Mouse (Mus musculus): ENCODE measurements around the gene Cabin1. TPM values are rescaled to one million over a fixed set of nuclear protein-coding genes. Genes with fewer than 3 reads are reported as not detected.

Gene Cabin1
- total RNA-seq, 2 experiments from 2014 or later: 66.9 to 81.2 TPM

- DNase-seq (ENCODE audit: low spot score in 2 of 2): no peak
Observed at GRCm38 (mm10) chr10:75675594-75675993, 88.5 kb downstream of the Cabin1 start.

DNA sequence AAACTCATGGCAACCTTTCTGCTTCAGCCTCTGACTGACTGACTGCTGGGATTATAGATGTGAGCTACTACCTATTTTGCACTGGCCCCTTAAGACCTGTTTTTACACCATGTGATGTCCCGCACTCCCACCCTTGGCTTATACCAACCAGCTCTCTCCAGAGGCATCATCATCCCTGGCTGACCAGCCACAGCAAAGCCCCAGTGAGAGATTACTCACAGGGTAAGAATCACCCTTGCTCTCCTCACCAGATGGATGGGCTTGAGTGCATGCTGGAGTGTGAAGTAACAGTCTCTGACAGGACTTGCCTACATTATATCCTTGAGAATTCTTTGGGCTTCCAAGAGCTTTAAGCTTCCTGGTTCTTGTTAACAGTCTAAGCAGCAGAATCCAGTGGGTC is 94.2 kb downstream of the Cabin1 start:
- DNase-seq (ENCODE audit: low spot score in 2 of 2): no peak

- DNase-seq (ENCODE audit: low spot score in 2 of 2): peak; percentile 42 to 43
Observed at GRCm38 (mm10) chr10:75667911-75668270, 96.2 kb downstream of the Cabin1 start.

GRCm38 (mm10) chr10:75667115-75667910 is 96.8 kb downstream of the Cabin1 start:
- peak; percentile 74 to 82 for DNase-seq (ENCODE audit: low spot score in 2 of 2)

DNA sequence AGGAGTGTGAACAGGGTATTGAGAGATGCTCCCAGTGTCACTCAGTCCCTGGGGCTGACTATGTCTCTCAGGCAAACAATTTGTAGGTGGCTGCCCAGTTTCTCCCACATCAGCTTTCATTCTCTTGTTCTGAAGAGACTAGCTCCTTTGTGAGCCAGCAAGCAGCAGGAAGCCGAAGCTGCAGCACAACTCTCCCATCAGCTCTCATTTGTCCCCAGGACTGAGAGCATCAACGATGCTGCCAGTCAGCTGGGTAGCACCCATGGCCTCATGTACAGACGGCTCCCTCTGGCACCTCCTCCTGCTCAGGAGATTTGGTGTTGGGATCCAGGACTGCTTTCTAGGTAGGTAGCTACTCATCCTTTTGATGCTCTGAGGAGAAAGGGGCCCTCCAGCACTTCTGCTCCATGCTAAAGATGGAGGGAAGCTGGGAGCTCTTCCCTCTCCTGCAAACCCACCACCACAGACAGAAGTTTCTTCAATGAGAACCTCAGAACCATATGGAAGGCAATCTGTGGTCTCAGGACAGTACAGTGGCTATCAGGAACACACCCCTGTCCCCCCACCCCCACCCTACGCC is 97.6 kb downstream of the Cabin1 start:
- DNase-seq (ENCODE audit: low spot score in 2 of 2): peak; percentile 39 to 41

- no peak for DNase-seq (ENCODE audit: low spot score in 2 of 2)
Observed at GRCm38 (mm10) chr10:75664673-75665270, 99.4 kb downstream of the Cabin1 start.

DNA sequence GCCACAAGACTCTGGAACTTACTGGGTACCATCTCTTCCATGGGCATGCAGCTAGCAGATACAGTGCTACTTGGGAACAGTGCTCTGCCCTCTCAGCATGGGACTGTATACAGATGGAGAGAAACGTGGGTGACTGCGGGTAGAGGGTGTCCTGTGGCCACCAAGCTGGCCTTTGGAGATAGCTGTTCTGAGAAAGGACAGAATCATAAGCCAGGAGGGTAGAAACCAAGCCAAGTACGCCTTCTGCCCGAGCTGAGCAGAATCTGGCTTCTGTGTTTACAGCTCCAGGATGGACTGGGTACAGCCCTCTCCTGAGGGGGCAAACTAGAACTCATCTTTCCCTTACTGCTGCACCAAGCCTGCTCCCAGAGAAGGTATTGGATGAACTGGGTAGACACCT is 101.6 kb downstream of the Cabin1 start:
- no peak for DNase-seq (ENCODE audit: low spot score in 2 of 2)

- no peak for DNase-seq (ENCODE audit: low spot score in 2 of 2)
Observed at GRCm38 (mm10) chr10:75661876-75662275, 102.3 kb downstream of the Cabin1 start.

GRCm38 (mm10) chr10:75661381-75661780 is 102.8 kb downstream of the Cabin1 start:
- DNase-seq (ENCODE audit: low spot score in 2 of 2): no peak

- no peak for DNase-seq (ENCODE audit: low spot score in 2 of 2)
Observed at GRCm38 (mm10) chr10:75657772-75658171, 106.4 kb downstream of the Cabin1 start.

DNA sequence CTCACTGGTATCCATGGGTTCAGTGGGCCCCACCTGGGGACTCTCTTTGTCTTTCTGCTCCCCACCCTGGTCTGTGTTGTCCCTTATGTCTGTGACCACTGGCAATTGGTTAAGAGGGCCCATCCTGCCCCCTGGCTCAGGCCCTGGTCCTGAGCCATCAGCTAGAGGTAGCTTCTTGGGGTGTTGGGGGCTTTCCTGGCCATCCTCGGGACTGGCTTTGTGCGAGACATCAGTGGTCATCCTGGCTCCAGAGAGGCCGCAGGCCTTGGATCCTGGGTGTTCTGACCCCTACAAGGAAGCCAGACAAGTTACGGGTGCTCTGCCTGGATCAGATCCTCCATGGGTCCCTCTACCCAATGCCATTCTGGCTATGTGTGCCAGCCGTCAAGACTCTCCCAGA is 107.0 kb downstream of the Cabin1 start:
- no peak for DNase-seq (ENCODE audit: low spot score in 2 of 2)

- no peak for DNase-seq (ENCODE audit: low spot score in 2 of 2)
Observed at GRCm38 (mm10) chr10:75654053-75654452, 110.1 kb downstream of the Cabin1 start.

DNA sequence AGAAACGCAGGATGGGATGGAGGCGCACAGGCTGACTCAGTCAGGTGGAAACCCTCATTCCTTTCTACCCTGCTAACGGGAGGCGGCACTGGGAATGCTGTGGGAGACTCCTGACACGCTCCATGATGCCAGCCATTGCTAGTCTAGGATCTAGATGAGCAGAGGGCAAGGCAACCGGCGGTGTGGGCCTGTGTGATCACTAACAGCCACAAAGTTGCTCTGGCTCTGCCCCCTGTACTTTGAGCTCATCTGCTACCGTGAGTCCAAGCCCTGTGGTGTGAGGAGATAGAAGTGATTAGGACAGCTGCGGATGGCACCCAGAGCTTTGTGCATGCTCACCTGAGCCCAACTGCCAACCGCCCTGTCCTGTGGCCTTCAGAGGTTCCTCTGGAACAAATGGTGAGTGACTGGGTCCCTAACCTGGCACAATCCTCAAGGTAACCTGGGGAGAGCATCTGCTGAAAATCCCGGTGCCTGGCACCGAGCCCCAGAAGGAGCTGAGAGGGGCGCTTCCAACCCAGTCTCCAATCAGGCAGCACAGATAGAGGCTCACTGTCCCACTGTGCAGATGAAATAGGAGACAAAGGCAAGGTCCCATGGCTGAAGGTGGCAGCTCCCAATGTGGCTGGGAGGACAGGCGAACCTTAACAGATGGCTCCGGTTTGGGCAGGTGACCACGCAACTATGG is 112.6 kb downstream of the Cabin1 start:
- DNase-seq (ENCODE audit: low spot score in 2 of 2): no peak

DNA sequence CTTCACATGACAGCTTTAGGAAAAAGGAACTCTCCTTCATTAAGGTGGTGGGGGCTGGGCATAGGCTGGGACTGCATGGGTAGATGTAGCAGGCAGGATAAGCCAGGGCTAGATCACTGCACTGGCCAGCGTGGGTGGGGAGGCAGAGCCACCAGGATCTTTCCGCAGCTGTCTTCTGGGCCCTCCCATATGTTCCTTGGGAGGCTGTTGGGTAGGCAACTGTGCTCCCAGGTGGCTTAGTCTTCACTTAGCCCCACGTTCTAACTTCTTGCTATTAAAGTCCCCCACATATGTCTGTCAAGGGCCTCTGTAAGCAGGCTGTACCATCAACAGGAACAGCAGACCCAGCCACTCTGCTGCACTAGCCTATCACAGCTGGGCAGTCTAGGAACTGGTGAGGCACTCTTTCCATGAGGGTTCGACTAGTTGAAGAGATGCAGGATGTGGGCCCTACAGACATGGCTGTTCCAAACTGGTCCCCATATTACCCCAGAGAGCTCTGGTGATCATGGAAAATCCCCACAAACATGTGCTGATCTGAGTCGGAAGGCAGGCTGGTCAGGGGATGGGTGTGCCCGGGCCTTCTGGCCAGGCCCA is 113.7 kb downstream of the Cabin1 start:
- DNase-seq (ENCODE audit: low spot score in 2 of 2): no peak

GRCm38 (mm10) chr10:75649406-75649995 is 114.6 kb downstream of the Cabin1 start:
- no peak for DNase-seq (ENCODE audit: low spot score in 2 of 2)

- no peak for DNase-seq (ENCODE audit: low spot score in 2 of 2)
Observed at GRCm38 (mm10) chr10:75649001-75649400, 115.1 kb downstream of the Cabin1 start.

- no peak for DNase-seq (ENCODE audit: low spot score in 2 of 2)
Observed at GRCm38 (mm10) chr10:75648091-75648490, 116.0 kb downstream of the Cabin1 start.

- peak; percentile 43 to 52 for DNase-seq (ENCODE audit: low spot score in 2 of 2)
Observed at GRCm38 (mm10) chr10:75647362-75647761, 116.8 kb downstream of the Cabin1 start.

GRCm38 (mm10) chr10:75646406-75646805 is 117.7 kb downstream of the Cabin1 start:
- DNase-seq (ENCODE audit: low spot score in 2 of 2): no peak

GRCm38 (mm10) chr10:75645616-75646015 is 118.5 kb downstream of the Cabin1 start:
- no peak for DNase-seq (ENCODE audit: low spot score in 2 of 2)

DNA sequence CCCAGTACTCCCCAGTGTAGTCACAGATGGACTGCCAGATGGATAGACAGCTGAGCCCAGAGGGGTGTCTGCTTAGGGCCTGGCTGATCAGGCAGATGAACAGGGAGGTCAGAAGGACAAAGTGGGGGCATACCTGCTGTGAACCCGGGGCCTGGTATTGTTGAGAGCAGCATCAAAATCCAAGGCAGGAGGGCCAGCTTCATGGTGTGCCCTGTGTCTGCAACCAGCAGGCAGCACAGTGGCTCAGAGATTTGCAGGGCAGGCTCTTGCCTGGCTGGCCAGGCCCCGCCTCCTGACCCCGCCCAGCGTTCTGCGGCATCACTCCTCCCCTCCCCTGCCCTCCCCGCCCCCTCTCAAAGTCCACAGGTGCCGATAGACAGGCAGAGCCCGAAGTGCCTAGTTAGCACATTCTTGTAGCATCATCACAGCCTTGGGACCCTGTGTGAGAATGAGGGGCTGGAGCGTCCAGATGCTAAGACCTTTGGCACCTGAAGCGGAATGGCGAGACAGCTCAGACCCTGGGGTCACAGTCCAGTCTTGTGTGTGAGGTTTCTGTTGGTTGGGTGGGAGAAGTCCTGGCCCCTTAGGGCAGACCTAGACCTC is 120.3 kb downstream of the Cabin1 start, which contains the start of gene Susd2:
Gene Susd2 (minus strand): TSS at position 268 of the 603 bp plus-strand sequence.
- DNase-seq (ENCODE audit: low spot score in 2 of 2): no peak
